Comparison of ENCODE assay signal across 23 mouse cellular contexts in genomic region chr1:93693943-93694342, GRCm38 (mm10). TPM values are rescaled to one million over a fixed set of nuclear protein-coding genes. Genes with fewer than 3 reads are reported as not detected.
DNase-seq lines count a peak whose midpoint lies in the region; ATAC-seq and TF ChIP-seq lines count a peak whose summit lies in the region.
"Had no signal": no experiment of that assay in that cellular context is flagged by ENCODE, and none has a peak within 500 bp of the region (broad histone marks: within the 10 kb centered on the region; RNA-seq: fewer than 3 reads in every experiment).

No protein-coding gene starts in this region.

- no peak overlapping the region for H3K27ac ChIP-seq in kidney, embryonic 16.5 days (ENCODE audit: low read length)
- no peak overlapping the region for H3K27ac ChIP-seq in ES-E14 (ENCODE audit: insufficient read depth, low read depth, low read length, poor library complexity, severe bottlenecking)
- no peak overlapping the region for H3K27ac ChIP-seq in liver, embryonic 16.5 days (ENCODE audit: low read length)
- H3K27ac ChIP-seq: embryonic facial prominence, embryonic 13.5 days; forebrain, embryonic 12.5 days; hindbrain, embryonic 13.5 days; limb, embryonic 10.5 days; liver, embryonic 13.5 days had no signal

- no peaks in the 10 kb centered on the region for H3K27me3 ChIP-seq in kidney, embryonic 16.5 days (ENCODE audit: insufficient read depth, low read length)
- no peaks in the 10 kb centered on the region for H3K27me3 ChIP-seq in liver, embryonic 16.5 days (ENCODE audit: control insufficient read depth, insufficient read depth, low read depth, low read length)
- H3K27me3 ChIP-seq: embryonic facial prominence, embryonic 13.5 days; forebrain, embryonic 12.5 days; hindbrain, embryonic 13.5 days; liver, embryonic 13.5 days had no signal

- 85% methylated on average over 10 of the region's 10 CpGs for WGBS in kidney, embryonic 16.5 days
- WGBS in liver, embryonic 16.5 days (ENCODE audit: insufficient replicate concordance): 76% methylated on average over 10 of the region's 10 CpGs

- H3K4me2 ChIP-seq in kidney, embryonic 16.5 days (replicated peaks; ENCODE audit: low read depth, low read length): no peak overlapping the region
- no peak overlapping the region for H3K4me2 ChIP-seq in liver, embryonic 16.5 days (ENCODE audit: low read depth, low read length)
- H3K4me2 ChIP-seq: embryonic facial prominence, embryonic 13.5 days; forebrain, embryonic 12.5 days; hindbrain, embryonic 13.5 days; liver, embryonic 13.5 days had no signal

- H3K4me3 ChIP-seq in kidney, embryonic 16.5 days (ENCODE audit: low read length): no peak overlapping the region
- H3K4me3 ChIP-seq in ES-E14 (ENCODE audit: insufficient read depth in 1 of 2, low read depth in 1 of 2, low read length in 2 of 2, poor library complexity in 1 of 2, severe bottlenecking in 1 of 2): no peak overlapping the region
- no peak overlapping the region for H3K4me3 ChIP-seq in liver, embryonic 16.5 days (ENCODE audit: low read depth, low read length)
- H3K4me3 ChIP-seq: embryonic facial prominence, embryonic 13.5 days; erythroblast, embryonic 14.5 days; forebrain, embryonic 12.5 days; hindbrain, embryonic 13.5 days; limb, embryonic 10.5 days; liver, embryonic 13.5 days had no signal

- DNase-seq in kidney, adult 11 months: peak; percentile 23
- no peak for DNase-seq in ES-E14 (ENCODE audit: low read depth, low spot score)
- DNase-seq in kidney, adult 9 months: peak; percentile 71
- DNase-seq in right cerebral cortex, postnatal 14 days: no peak
- no peak for DNase-seq in layer of hippocampus, adult 18-20 months (ENCODE audit: low spot score in 2 of 2)
- DNase-seq: adrenal gland, adult 2 months; cerebellum, adult 11-12 months; cerebellum, postnatal 25 days; gastrocnemius, postnatal 25 days; liver, embryonic 13.5 days; lung, postnatal 4 days; thymus, postnatal 25 days had no signal

- H3K9ac ChIP-seq in kidney, embryonic 16.5 days (replicated peaks; ENCODE audit: low read length): no peak overlapping the region
- 0 out of 2 replicates have a peak overlapping the region, but pooled peaks have one; percentile 16 for H3K9ac ChIP-seq in ES-E14 (ENCODE audit: insufficient read depth, low read depth, low read length, poor library complexity, severe bottlenecking)
- H3K9ac ChIP-seq in liver, embryonic 16.5 days (ENCODE audit: low read depth, low read length): no peak overlapping the region
- H3K9ac ChIP-seq: embryonic facial prominence, embryonic 13.5 days; forebrain, embryonic 12.5 days; hindbrain, embryonic 13.5 days; liver, embryonic 13.5 days had no signal

- in situ Hi-C loops in ES-E14 (cut with MboI; ENCODE audit: low sequenced_read_pairs in 2 of 2, unreplicated experiment in 2 of 2): no loop called here

- ATAC-seq in kidney, embryonic 16.5 days (ENCODE audit: low FRiP score, low TSS enrichment): no peak
- ATAC-seq in liver, embryonic 16.5 days (ENCODE audit: low read depth): peak; percentile 26; the same call in 1 of the 2 replicates
- no peak for ATAC-seq in megakaryocyte-erythroid progenitor cell, adult 5-6 weeks (replicated peaks; ENCODE audit: low FRiP score, low TSS enrichment, poor library complexity, severe bottlenecking)
- ATAC-seq: inflammation-experienced regulatory T-cells, adult 6 months had no signal

- H3K36me3 ChIP-seq in kidney, embryonic 16.5 days (ENCODE audit: insufficient read depth, low read length): peaks cover 30% of the 10 kb centered on the region
- peaks cover 17% of the 10 kb centered on the region for H3K36me3 ChIP-seq in ES-E14 (ENCODE audit: control insufficient read depth, insufficient read depth, low read length, poor library complexity, severe bottlenecking)
- H3K36me3 ChIP-seq in liver, embryonic 16.5 days (ENCODE audit: control insufficient read depth, insufficient read depth): no peaks in the 10 kb centered on the region
- H3K36me3 ChIP-seq: liver, embryonic 13.5 days had no signal

- H3K9me3 ChIP-seq in kidney, embryonic 16.5 days (ENCODE audit: low read length): no peaks in the 10 kb centered on the region
- no peaks in the 10 kb centered on the region for H3K9me3 ChIP-seq in ES-E14 (ENCODE audit: control insufficient read depth, insufficient read depth, low read depth, low read length)
- no peaks in the 10 kb centered on the region for H3K9me3 ChIP-seq in liver, embryonic 16.5 days (replicated peaks; ENCODE audit: control insufficient read depth, low read length)
- H3K9me3 ChIP-seq: embryonic facial prominence, embryonic 13.5 days; forebrain, embryonic 12.5 days; hindbrain, embryonic 13.5 days; limb, embryonic 10.5 days; liver, embryonic 13.5 days had no signal

- peaks cover 15% of the 10 kb centered on the region for H3K4me1 ChIP-seq in kidney, embryonic 16.5 days (ENCODE audit: insufficient read depth, low read length)
- peaks cover 0 to 4% of the 10 kb centered on the region in 2 experiments; a peak in 1 of 4 replicates for H3K4me1 ChIP-seq in ES-E14 (ENCODE audit: control insufficient read depth in 2 of 2, insufficient read depth in 2 of 2, low read length in 2 of 2, poor library complexity in 1 of 2)
- H3K4me1 ChIP-seq in liver, embryonic 16.5 days (ENCODE audit: control insufficient read depth, low read depth, low read length): no peaks in the 10 kb centered on the region; the same call in 1 of the 2 replicates
- H3K4me1 ChIP-seq: embryonic facial prominence, embryonic 13.5 days; forebrain, embryonic 12.5 days; hindbrain, embryonic 13.5 days; limb, embryonic 10.5 days had no signal

TF ChIP-seq in ES-E14, 5 proteins besides CTCF, POLR2A, EP300 and RAD21:
- no peak for TF ChIP-seq ZNF384 (IDR thresholded peaks at IDR 0.05; ENCODE audit: low read depth, low read length)
- TF ChIP-seq ZC3H11A (IDR thresholded peaks at IDR 0.05; ENCODE audit: borderline replicate concordance, low read depth, low read length): no peak
- no peak for TF ChIP-seq MAFK (IDR thresholded peaks at IDR 0.05; ENCODE audit: insufficient read depth, low read depth, low read length)
- TF ChIP-seq CHD2 (IDR thresholded peaks at IDR 0.05; ENCODE audit: low read depth, low read length): no peak
- TF ChIP-seq HCFC1 (IDR thresholded peaks at IDR 0.05; ENCODE audit: borderline replicate concordance, insufficient read depth, low read length): no peak
TF ChIP-seq in ES-E14: peak in this region for 0.

RNA-seq across cellular contexts. Expression of gene Bok, which starts 8.5 kb away (rescaled TPM):
- polyA plus RNA-seq in kidney, embryonic 16.5 days (2015; fragmentation: Nextera tagmentation; extraction: Ambion mirVana): 98.3 and 108 TPM in 2 replicates
- total RNA-seq in ES-E14 (2012; rRNA removed): 21.1 and 26.9 TPM in 2 replicates
- polyA plus RNA-seq in liver, embryonic 16.5 days (2015; fragmentation: Nextera tagmentation; extraction: Ambion mirVana): 4.2 and 5.3 TPM in 2 replicates
- total RNA-seq in megakaryocyte-erythroid progenitor cell, adult 5-6 weeks (2014; fragmentation: Nextera tagmentation): not detected in 2 replicates
- total RNA-seq in megakaryocyte-erythroid progenitor cell, adult 5-6 weeks (2017): not detected in 2 replicates
- total RNA-seq in layer of hippocampus, adult 18-20 months (2021): 10 to 100 TPM; 56.6 to 59.1 TPM
- total RNA-seq: MEL; neutrophil, adult 5-6 weeks had no signal
- polyA plus RNA-seq: erythroblast, embryonic 14.5 days; inflammation-experienced regulatory T-cells, adult 6 months had no signal

RNA-seq across cellular contexts. Expression of gene Stk25, which starts 35.5 kb away (rescaled TPM):
- 205 and 210 TPM in 2 replicates for polyA plus RNA-seq in kidney, embryonic 16.5 days (2015; fragmentation: Nextera tagmentation; extraction: Ambion mirVana)
- total RNA-seq in ES-E14 (2012; rRNA removed): 62.0 and 79.3 TPM in 2 replicates
- polyA plus RNA-seq in liver, embryonic 16.5 days (2015; fragmentation: Nextera tagmentation; extraction: Ambion mirVana): 42.7 and 48.1 TPM in 2 replicates
- total RNA-seq in megakaryocyte-erythroid progenitor cell, adult 5-6 weeks (2014; fragmentation: Nextera tagmentation): 63.5 and 82.3 TPM in 2 replicates
- total RNA-seq in megakaryocyte-erythroid progenitor cell, adult 5-6 weeks (2017): 50.4 and 60.8 TPM in 2 replicates
- total RNA-seq in layer of hippocampus, adult 18-20 months (2021): 100 to 1,000 TPM; 410 to 415 TPM

RNA-seq across cellular contexts. Expression of gene Atg4b, which starts 57.4 kb away (rescaled TPM):
- polyA plus RNA-seq in kidney, embryonic 16.5 days (2015; fragmentation: Nextera tagmentation; extraction: Ambion mirVana): 85.3 and 95.0 TPM in 2 replicates
- 30.8 and 32.7 TPM in 2 replicates for total RNA-seq in ES-E14 (2012; rRNA removed)
- 60.2 and 63.0 TPM in 2 replicates for polyA plus RNA-seq in liver, embryonic 16.5 days (2015; fragmentation: Nextera tagmentation; extraction: Ambion mirVana)
- 57.9 and 79.1 TPM in 2 replicates for total RNA-seq in megakaryocyte-erythroid progenitor cell, adult 5-6 weeks (2014; fragmentation: Nextera tagmentation)
- total RNA-seq in megakaryocyte-erythroid progenitor cell, adult 5-6 weeks (2017): 55.6 and 116 TPM in 2 replicates
- 10 to 100 TPM; 79.1 to 81.4 TPM for total RNA-seq in layer of hippocampus, adult 18-20 months (2021)

Comparison
In these comparisons a context has a peak if more than half of its experiments do, and no peak if none do; other contexts are left out.
1. DNase-seq: peak in kidney, adult 11 months (single experiment) and kidney, adult 9 months (single experiment); none in ES-E14 (single experiment), right cerebral cortex, postnatal 14 days (single experiment) and layer of hippocampus, adult 18-20 months (0 of 2).
2. RNA of gene Bok, which starts 8.5 kb away (total RNA-seq): 56.6 to 59.1 TPM in layer of hippocampus, adult 18-20 months and 21.1 to 26.9 TPM in ES-E14; not detected in megakaryocyte-erythroid progenitor cell, adult 5-6 weeks; every median in the first group is over 10 times any median in the second.